Mouse (Mus musculus) neural tube, embryonic 11.5 days (tissue): ENCODE results near the gene Atf3. TPM values are rescaled to one million over a fixed set of nuclear protein-coding genes. Genes with fewer than 3 reads are reported as not detected.

Experiments
- ATAC-seq: fragments of 200-750 bp; cut with Nextera tagmentation; 2 replicates; pipeline ENCODE4 v1.8.0; 2017; ENCODE audit warnings: moderate number of reproducible peaks, mild to moderate bottlenecking, moderate TSS enrichment, moderate library complexity; ENCODE audit not compliant: insufficient read depth, low FRiP score, low TSS enrichment
- DNase-seq: peaks from one replicate; pipeline ENCODE4 v3.0.0-alpha.2; 2015; ENCODE audit warnings: low spot score
- H3K27ac ChIP-seq: fragments of 300-500 bp; sonication (generic); 2 replicates; pipeline ENCODE4 v1.5.1; 2014; ENCODE audit warnings: low read depth, mild to moderate bottlenecking, low read length
- H3K27me3 ChIP-seq: fragments of 300-500 bp; sonication (generic); 2 replicates; pipeline ENCODE4 v1.6.1; 2014; ENCODE audit warnings: mild to moderate bottlenecking, low read length, mixed read lengths; ENCODE audit not compliant: control insufficient read depth, insufficient read depth
- H3K36me3 ChIP-seq: fragments of 300-500 bp; sonication (generic); 2 replicates; pipeline ENCODE4 v1.6.1; 2014; ENCODE audit warnings: mild to moderate bottlenecking, low read length, moderate library complexity, mixed read lengths; ENCODE audit not compliant: control insufficient read depth, insufficient read depth
- H3K4me1 ChIP-seq: fragments of 300-500 bp; sonication (generic); 2 replicates; pipeline ENCODE4 v1.6.1; 2014; ENCODE audit warnings: low read length, mixed read lengths; ENCODE audit not compliant: control insufficient read depth, insufficient read depth
- H3K4me2 ChIP-seq: fragments of 300-500 bp; sonication (generic); 2 replicates; pipeline ENCODE4 v1.6.1; 2014; ENCODE audit warnings: low read depth, mild to moderate bottlenecking, moderate library complexity
- H3K4me3 ChIP-seq: fragments of 300-500 bp; sonication (generic); 2 replicates; pipeline ENCODE4 v1.5.1; 2014; ENCODE audit warnings: low read depth, low read length
- H3K9ac ChIP-seq: fragments of 300-500 bp; sonication (generic); 2 replicates; pipeline ENCODE4 v1.6.1; 2014; ENCODE audit warnings: mild to moderate bottlenecking, low read length
- H3K9me3 ChIP-seq: fragments of 300-500 bp; sonication (generic); 2 replicates; pipeline ENCODE4 v1.6.1; 2016; ENCODE audit warnings: low read length; ENCODE audit not compliant: control insufficient read depth
- WGBS: fragments of 180-500 bp; shearing (Covaris S2); extraction: QIAGEN DNeasy Blood & Tissue Kit; methylation state at CpG from one replicate; pipeline ENCODE4 v1.1.7; 2014; 5-methylcytosine and 5-hydroxymethylcytosine counted together
- polyA plus RNA-seq: library from polyadenylated mRNA; unstranded; fragments of >200 nt; fragmentation: Nextera tagmentation; extraction: Ambion mirVana; gene quantifications from 2 replicates; pipeline ENCODE4 v1.2.1, GENCODE M21; 2014

The Atf3 gene
- polyA plus RNA-seq, 1 experiment from 2014 or later, result 3.2 TPM

DNA sequence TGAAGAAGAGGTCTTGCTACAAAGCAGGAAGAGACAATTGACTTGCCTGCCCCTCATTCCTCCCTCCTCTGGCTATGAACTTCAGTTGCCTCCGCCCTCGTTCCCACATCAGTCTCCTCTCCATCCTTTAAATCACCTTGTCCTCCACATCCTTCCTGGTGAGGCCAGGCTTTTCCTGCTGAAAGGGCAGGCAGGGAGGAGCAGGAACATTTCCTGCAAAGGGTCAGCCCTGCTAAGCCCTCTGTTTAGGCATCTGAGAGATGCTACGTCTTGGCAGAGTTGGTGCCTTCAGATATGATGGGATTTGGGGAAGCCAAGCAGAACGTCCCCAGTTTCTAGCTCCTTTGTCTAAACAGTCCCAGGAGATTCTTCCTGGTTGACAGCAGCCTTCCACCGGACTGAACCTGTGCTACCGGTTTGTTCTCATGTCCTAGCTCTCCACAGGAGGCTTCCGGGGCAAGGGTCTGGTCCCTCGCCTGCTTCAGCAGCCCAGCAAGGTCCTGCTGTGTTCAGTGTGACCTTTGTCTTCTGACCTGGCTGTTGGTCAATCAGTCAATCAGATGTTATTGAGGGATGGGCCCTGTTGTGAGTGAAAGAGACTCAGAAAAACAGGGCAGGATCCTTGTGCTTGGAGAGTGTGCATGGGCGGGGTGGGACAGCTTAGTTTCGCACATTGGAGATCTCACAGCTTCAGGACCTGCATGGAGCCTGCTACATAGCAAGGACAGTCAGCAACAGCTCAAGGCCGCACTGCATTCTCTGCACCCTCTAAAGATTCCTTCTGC, 38.9 kb upstream of the Atf3 start:
- DNase-seq, result no peak
- no peaks in the 10 kb centered on the region for H3K36me3 ChIP-seq
- no peaks in the 10 kb centered on the region for H3K27me3 ChIP-seq
- no peak overlapping the region for H3K9ac ChIP-seq
- H3K4me1 ChIP-seq, result no peaks in the 10 kb centered on the region
- 60% methylated on average over 11 of the region's 11 CpGs for WGBS
- H3K4me2 ChIP-seq, result no peak overlapping the region
- H3K27ac ChIP-seq, result no peak overlapping the region
- no peaks in the 10 kb centered on the region for H3K9me3 ChIP-seq
- ATAC-seq, result no peak
- no peak overlapping the region for H3K4me3 ChIP-seq

- DNase-seq (no peak), ATAC-seq (no peak)
- no peaks in the 10 kb centered on the region for H3K4me1 ChIP-seq
- H3K27ac ChIP-seq, result no peak overlapping the region
- H3K9me3 ChIP-seq, result no peaks in the 10 kb centered on the region
- no peaks in the 10 kb centered on the region for H3K36me3 ChIP-seq
- H3K4me3 ChIP-seq, result no peak overlapping the region
- 90% methylated on average over 5 of the region's 5 CpGs for WGBS
- H3K9ac ChIP-seq, result no peak overlapping the region
- H3K4me2 ChIP-seq, result no peak overlapping the region
- H3K27me3 ChIP-seq, result no peaks in the 10 kb centered on the region
Measured at GRCm38 (mm10) chr1:191256134-191256533, 38.3 kb upstream of the Atf3 start.

DNA sequence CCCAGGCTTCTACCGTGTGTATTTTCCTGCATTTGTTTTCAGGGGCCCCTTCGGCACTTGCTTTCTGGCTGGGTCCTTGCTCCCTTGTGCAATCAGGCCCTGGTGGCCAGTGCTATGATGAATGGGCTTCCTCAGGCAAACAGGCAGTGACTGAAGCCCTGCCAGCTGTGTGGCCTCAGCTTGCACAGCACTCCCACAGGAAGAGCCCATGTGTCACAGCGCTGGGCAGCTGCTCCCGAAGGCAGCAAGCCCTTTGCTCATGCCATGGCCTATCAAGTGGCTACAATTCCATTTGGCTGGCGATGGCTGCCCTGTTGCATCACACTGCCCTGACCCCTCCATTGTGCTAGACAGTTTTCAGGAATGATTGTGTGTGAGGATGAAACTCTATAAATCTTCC, 36.6 kb upstream of the Atf3 start:
- Histone ChIP-seq H3K9ac (no peak overlapping the region), H3K4me1 (no peaks in the 10 kb centered on the region), H3K9me3 (no peaks in the 10 kb centered on the region), H3K4me3 (no peak overlapping the region), H3K4me2 (no peak overlapping the region), H3K27ac (no peak overlapping the region), H3K27me3 (no peaks in the 10 kb centered on the region), H3K36me3 (no peaks in the 10 kb centered on the region)
- DNase-seq (no peak), ATAC-seq (no peak)
- 59% methylated on average over 5 of the region's 5 CpGs for WGBS

DNA sequence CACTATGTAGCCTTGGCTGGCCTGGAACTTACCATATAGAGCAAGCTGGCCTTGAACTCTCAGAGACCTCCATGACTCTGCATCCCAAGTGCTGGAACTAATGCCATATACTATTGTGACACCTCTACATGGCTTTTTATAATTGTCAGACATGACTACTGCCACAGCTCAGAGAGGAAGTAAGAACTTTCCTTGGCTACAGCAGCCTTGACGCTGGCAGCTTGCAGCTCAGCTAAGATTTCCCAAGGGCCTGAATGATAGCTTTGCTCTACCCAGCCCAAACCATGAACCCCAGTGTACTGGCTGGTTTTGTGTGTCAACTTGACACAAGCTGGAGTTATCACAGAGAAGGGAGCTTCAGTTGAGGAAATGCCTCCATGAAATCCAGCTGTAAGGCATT, 35.8 kb upstream of the Atf3 start:
- no peaks in the 10 kb centered on the region for H3K36me3 ChIP-seq
- H3K4me2 ChIP-seq, result no peak overlapping the region
- 82% methylated on average over 1 of the region's 1 CpGs for WGBS
- DNase-seq, result no peak
- no peaks in the 10 kb centered on the region for H3K4me1 ChIP-seq
- no peak overlapping the region for H3K27ac ChIP-seq
- no peaks in the 10 kb centered on the region for H3K9me3 ChIP-seq
- no peaks in the 10 kb centered on the region for H3K27me3 ChIP-seq
- H3K9ac ChIP-seq, result no peak overlapping the region
- ATAC-seq, result no peak
- H3K4me3 ChIP-seq, result no peak overlapping the region

DNA sequence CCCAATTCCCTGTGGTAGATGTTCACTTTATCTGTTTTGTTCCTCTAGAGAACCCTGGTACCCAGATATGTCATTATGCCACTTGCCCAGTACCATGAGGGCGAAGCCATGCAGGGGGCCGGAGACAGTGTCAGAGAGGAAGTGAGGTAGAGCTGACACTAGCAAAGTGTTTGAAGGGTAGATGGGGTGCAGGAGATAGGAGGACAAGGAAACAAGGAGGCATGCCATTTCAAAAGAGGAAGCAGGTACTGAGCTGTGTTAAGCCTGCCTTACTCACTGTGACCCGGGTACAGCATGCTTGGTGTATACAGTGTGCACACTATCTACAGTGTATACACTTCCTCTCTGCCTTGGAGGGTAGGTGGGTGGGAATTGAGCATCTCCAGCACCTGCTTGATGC, 32.1 kb upstream of the Atf3 start:
- no peak for ATAC-seq
- H3K4me1 ChIP-seq, result no peaks in the 10 kb centered on the region
- no peaks in the 10 kb centered on the region for H3K9me3 ChIP-seq
- no peaks in the 10 kb centered on the region for H3K27me3 ChIP-seq
- no peak overlapping the region for H3K4me2 ChIP-seq
- no peak overlapping the region for H3K27ac ChIP-seq
- no peak for DNase-seq
- H3K9ac ChIP-seq, result no peak overlapping the region
- 96% methylated on average over 3 of the region's 3 CpGs for WGBS
- no peak overlapping the region for H3K4me3 ChIP-seq
- H3K36me3 ChIP-seq, result no peaks in the 10 kb centered on the region

DNA sequence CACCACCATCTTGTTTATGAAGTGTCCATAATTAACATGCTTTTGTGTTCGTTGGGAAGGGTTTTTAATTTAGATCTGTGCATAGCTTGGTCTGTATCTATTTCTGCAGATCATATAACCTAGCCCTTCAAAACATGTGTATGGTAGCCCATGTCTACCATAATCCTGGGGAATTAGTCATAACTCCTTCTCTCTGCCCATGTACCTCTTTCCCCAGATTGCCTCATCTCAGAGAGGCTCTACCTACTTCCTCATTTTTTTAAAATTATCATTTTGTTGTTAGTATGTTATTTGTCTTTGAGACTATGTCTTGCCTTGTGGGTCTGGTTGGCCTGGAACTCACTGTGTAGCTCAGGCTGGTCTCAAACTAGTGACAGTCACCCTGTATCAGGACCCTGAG, 30.6 kb upstream of the Atf3 start:
- Histone ChIP-seq H3K4me2 (no peak overlapping the region), H3K9me3 (no peaks in the 10 kb centered on the region), H3K27ac (no peak overlapping the region), H3K4me3 (no peak overlapping the region), H3K36me3 (no peaks in the 10 kb centered on the region), H3K9ac (no peak overlapping the region), H3K27me3 (no peaks in the 10 kb centered on the region), H3K4me1 (no peaks in the 10 kb centered on the region)
- ATAC-seq, result no peak
- DNase-seq, result no peak
- 76% methylated on average over 1 of the region's 1 CpGs for WGBS

DNA sequence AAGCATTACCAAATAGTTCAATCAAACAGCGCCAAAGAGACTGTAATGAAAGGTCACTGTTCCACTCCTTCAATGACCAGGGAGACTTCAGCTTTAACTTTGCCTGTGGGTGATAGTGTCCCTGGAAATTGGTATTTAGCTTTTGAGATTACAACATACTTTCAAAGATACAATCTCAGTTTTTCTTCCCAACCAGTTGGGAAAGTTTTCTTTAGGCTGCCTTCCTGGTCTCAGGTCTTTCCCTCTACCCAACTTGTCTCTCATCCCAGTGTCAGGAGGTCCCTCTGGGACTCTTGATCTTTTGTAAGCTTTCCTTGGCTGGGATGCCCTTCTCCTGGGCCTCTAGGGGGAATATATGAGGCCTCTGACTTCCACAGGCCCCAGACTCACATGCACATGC, 29.7 kb upstream of the Atf3 start:
- ATAC-seq (no peak), DNase-seq (no peak)
- H3K36me3 ChIP-seq, result no peaks in the 10 kb centered on the region
- H3K9ac ChIP-seq, result no peak overlapping the region
- H3K4me1 ChIP-seq, result no peaks in the 10 kb centered on the region
- WGBS, result 91% methylated on average over 1 of the region's 1 CpGs
- no peaks in the 10 kb centered on the region for H3K27me3 ChIP-seq
- H3K27ac ChIP-seq, result no peak overlapping the region
- no peak overlapping the region for H3K4me3 ChIP-seq
- no peaks in the 10 kb centered on the region for H3K9me3 ChIP-seq
- no peak overlapping the region for H3K4me2 ChIP-seq

DNA sequence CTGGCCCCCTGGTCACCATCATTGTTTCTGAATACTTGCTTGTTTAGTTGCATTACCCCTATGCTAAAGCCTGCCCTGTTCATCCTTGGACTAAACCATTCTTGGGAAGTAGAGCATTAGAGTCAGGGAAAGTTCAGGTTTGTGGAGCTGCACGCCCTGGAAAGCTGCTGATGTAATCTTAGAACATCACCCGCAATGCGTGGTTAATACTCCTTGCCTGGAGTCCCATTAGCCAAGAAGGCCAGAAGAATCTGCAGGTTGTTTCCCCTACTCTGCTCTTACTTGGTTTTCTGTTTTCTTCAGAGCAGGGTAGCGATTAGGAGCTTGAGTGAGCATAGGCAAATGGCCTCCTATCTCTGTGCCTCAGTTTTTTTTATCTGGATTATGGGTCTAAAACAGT, 26.0 kb upstream of the Atf3 start:
- ATAC-seq (no peak), DNase-seq (no peak)
- no peaks in the 10 kb centered on the region for H3K9me3 ChIP-seq
- H3K27me3 ChIP-seq, result no peaks in the 10 kb centered on the region
- H3K4me3 ChIP-seq, result no peak overlapping the region
- H3K36me3 ChIP-seq, result no peaks in the 10 kb centered on the region
- 92% methylated on average over 4 of the region's 4 CpGs for WGBS
- H3K9ac ChIP-seq, result no peak overlapping the region
- H3K4me1 ChIP-seq, result no peaks in the 10 kb centered on the region
- H3K4me2 ChIP-seq, result no peak overlapping the region
- no peak overlapping the region for H3K27ac ChIP-seq

DNA sequence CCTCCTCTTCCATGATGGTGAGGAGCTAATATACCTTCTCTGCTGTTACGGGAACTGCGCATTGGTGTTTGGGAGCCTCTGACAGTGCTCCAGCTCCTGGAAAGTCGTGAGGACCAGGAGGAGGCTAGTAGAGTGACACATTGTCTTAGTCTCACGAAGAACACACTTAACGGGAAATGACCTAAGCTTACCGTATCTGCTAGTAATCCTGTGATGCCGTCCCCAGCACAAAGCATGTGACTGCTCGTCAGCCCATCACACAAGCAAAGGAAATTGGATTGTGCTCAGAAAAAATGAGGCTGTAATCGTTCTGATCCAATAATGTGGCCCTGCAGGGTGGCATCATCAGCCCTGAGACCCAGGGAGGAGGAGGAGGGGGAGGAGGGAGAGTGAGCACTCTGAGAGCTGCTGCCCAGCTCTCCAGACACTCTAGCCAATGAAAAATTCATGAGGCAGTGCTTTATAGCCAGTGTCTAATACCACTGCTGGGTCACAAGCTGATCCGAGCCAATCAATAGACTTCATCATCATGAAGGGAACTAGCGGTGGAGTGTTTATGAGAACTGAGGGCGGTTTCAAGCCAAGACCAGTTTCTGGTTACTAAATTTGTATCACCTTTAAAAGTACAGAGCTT, 24.3 kb upstream of the Atf3 start:
- H3K4me2 ChIP-seq, result no peak overlapping the region
- H3K36me3 ChIP-seq, result no peaks in the 10 kb centered on the region
- ATAC-seq (peak; percentile 71; the same call in 1 of the 2 replicates), DNase-seq (peak; percentile 45)
- H3K4me1 ChIP-seq, result no peaks in the 10 kb centered on the region
- WGBS, result 73% methylated on average over 12 of the region's 12 CpGs
- no peaks in the 10 kb centered on the region for H3K9me3 ChIP-seq
- no peak overlapping the region for H3K27ac ChIP-seq
- no peak overlapping the region for H3K9ac ChIP-seq
- no peak overlapping the region for H3K4me3 ChIP-seq
- no peaks in the 10 kb centered on the region for H3K27me3 ChIP-seq
